Mouse (Mus musculus) heart, embryonic 11.5 days (tissue): ENCODE data around the gene Irak4. TPM values are rescaled to one million over a fixed set of nuclear protein-coding genes. Genes with fewer than 3 reads are reported as not detected.

Experiments used
- ATAC-seq: fragments of 200-750 bp; cut with Nextera tagmentation; replicated peaks from 2 replicates; pipeline ENCODE4 v1.8.0; 2017; ENCODE audit warnings: moderate library complexity; ENCODE audit not compliant: insufficient number of reproducible peaks, low FRiP score, low TSS enrichment
- H3K27ac ChIP-seq: fragments of 300-500 bp; sonication (generic); 2 replicates; pipeline ENCODE4 v1.5.1; 2014; ENCODE audit warnings: mild to moderate bottlenecking, low read depth, low read length
- H3K27me3 ChIP-seq: fragments of 300-500 bp; sonication (generic); 2 replicates; pipeline ENCODE4 v1.6.1; 2014; ENCODE audit warnings: mild to moderate bottlenecking, low read length, mixed read lengths; ENCODE audit not compliant: control insufficient read depth, insufficient read depth
- H3K36me3 ChIP-seq: fragments of 300-500 bp; sonication (generic); 2 replicates; pipeline ENCODE4 v1.6.1; 2014; ENCODE audit warnings: mild to moderate bottlenecking, low read length, moderate library complexity, mixed read lengths; ENCODE audit not compliant: control insufficient read depth, insufficient read depth
- H3K4me1 ChIP-seq: fragments of 300-500 bp; sonication (generic); 2 replicates; pipeline ENCODE4 v1.6.1; 2014; ENCODE audit warnings: low read length; ENCODE audit not compliant: control insufficient read depth, insufficient read depth
- H3K4me2 ChIP-seq: fragments of 300-500 bp; sonication (generic); 2 replicates; pipeline ENCODE4 v1.6.1; 2014; ENCODE audit warnings: mild to moderate bottlenecking, moderate library complexity
- H3K4me3 ChIP-seq: fragments of 300-500 bp; sonication (generic); 2 replicates; pipeline ENCODE4 v1.5.1; 2014; ENCODE audit warnings: low read depth, low read length
- H3K9ac ChIP-seq: fragments of 300-500 bp; sonication (generic); 2 replicates; pipeline ENCODE4 v1.6.1; 2014; ENCODE audit warnings: mild to moderate bottlenecking, low read depth, low read length, moderate library complexity
- H3K9me3 ChIP-seq: fragments of 300-500 bp; sonication (generic); replicated peaks from 2 replicates; pipeline ENCODE4 v1.6.1; 2016; ENCODE audit warnings: low read length; ENCODE audit not compliant: control insufficient read depth
- WGBS: fragments of 180-500 bp; shearing (Covaris S2); extraction: QIAGEN DNeasy Blood & Tissue Kit; methylation state at CpG from one replicate; pipeline ENCODE4 v1.1.7; 2014; ENCODE audit not compliant: insufficient replicate concordance; 5-methylcytosine and 5-hydroxymethylcytosine counted together
- polyA plus RNA-seq: library from polyadenylated mRNA; unstranded; fragments of >200 nt; fragmentation: Nextera tagmentation; extraction: Ambion mirVana; gene quantifications from 2 replicates; pipeline ENCODE4 v1.2.1, GENCODE M21; 2014

Gene Irak4
- polyA plus RNA-seq, 1 experiment from 2014 or later: 4.1 TPM

- H3K36me3 ChIP-seq: no peaks in the 10 kb centered on the region
- no peak overlapping the region for H3K4me3 ChIP-seq
- H3K27me3 ChIP-seq: no peaks in the 10 kb centered on the region
- H3K9me3 ChIP-seq: no peaks in the 10 kb centered on the region
- H3K4me2 ChIP-seq: no peak overlapping the region
- H3K27ac ChIP-seq: no peak overlapping the region
- no peaks in the 10 kb centered on the region for H3K4me1 ChIP-seq
- ATAC-seq: no peak
- WGBS: 83% methylated on average over 4 of the region's 4 CpGs
- no peak overlapping the region for H3K9ac ChIP-seq
These were observed 28.1 kb downstream of the Irak4 start for GRCm38 (mm10) chr15:94571501-94571900.

- ATAC-seq: no peak
- no peak overlapping the region for H3K4me3 ChIP-seq
- 62% methylated on average over 8 of the region's 8 CpGs for WGBS
These were observed 29.3 kb downstream of the Irak4 start for GRCm38 (mm10) chr15:94572746-94573145.

GRCm38 (mm10) chr15:94574566-94575268 lies 31.3 kb downstream of the Irak4 start:
- H3K9me3 ChIP-seq: no peaks in the 10 kb centered on the region
- no peaks in the 10 kb centered on the region for H3K27me3 ChIP-seq
- no peak overlapping the region for H3K4me3 ChIP-seq
- H3K36me3 ChIP-seq: peaks cover 3% of the 10 kb centered on the region
- H3K27ac ChIP-seq: no peak overlapping the region
- WGBS: 62% methylated on average over 4 of the region's 4 CpGs
- H3K4me1 ChIP-seq: no peaks in the 10 kb centered on the region
- H3K9ac ChIP-seq: no peak overlapping the region
- ATAC-seq: no peak
- no peak overlapping the region for H3K4me2 ChIP-seq

More at GRCm38 (mm10) chr15:94572746-94573145, 29.3 kb downstream of the Irak4 start:
- Histone ChIP-seq H3K4me1 (no peaks in the 10 kb centered on the region), H3K36me3 (no peaks in the 10 kb centered on the region), H3K27me3 (no peaks in the 10 kb centered on the region), H3K4me2 (no peak overlapping the region), H3K9me3 (no peaks in the 10 kb centered on the region), H3K27ac (no peak overlapping the region), H3K9ac (no peak overlapping the region)

- Histone ChIP-seq H3K9ac (no peak overlapping the region), H3K27me3 (no peaks in the 10 kb centered on the region), H3K9me3 (no peaks in the 10 kb centered on the region), H3K4me1 (no peaks in the 10 kb centered on the region), H3K4me2 (no peak overlapping the region), H3K27ac (no peak overlapping the region), H3K36me3 (peaks cover 29% of the 10 kb centered on the region), H3K4me3 (no peak overlapping the region)
- 84% methylated on average over 7 of the region's 7 CpGs for WGBS
- ATAC-seq: no peak
These were observed 38.7 kb downstream of the Irak4 start for GRCm38 (mm10) chr15:94582000-94582593.

- H3K27ac ChIP-seq: no peak overlapping the region
- no peak overlapping the region for H3K4me2 ChIP-seq
- no peaks in the 10 kb centered on the region for H3K27me3 ChIP-seq
- no peaks in the 10 kb centered on the region for H3K4me1 ChIP-seq
- ATAC-seq: no peak
- H3K9ac ChIP-seq: no peak overlapping the region
- no peaks in the 10 kb centered on the region for H3K9me3 ChIP-seq
- WGBS: 85% methylated on average over 10 of the region's 10 CpGs
- no peak overlapping the region for H3K4me3 ChIP-seq
- H3K36me3 ChIP-seq: peaks cover 29% of the 10 kb centered on the region
These were observed 39.7 kb downstream of the Irak4 start for GRCm38 (mm10) chr15:94583153-94583552.

- no peak overlapping the region for H3K4me2 ChIP-seq
- no peaks in the 10 kb centered on the region for H3K27me3 ChIP-seq
- ATAC-seq: no peak
- peaks cover 27% of the 10 kb centered on the region for H3K36me3 ChIP-seq
- H3K27ac ChIP-seq: no peak overlapping the region
- no peak overlapping the region for H3K4me3 ChIP-seq
- H3K4me1 ChIP-seq: no peaks in the 10 kb centered on the region
- H3K9me3 ChIP-seq: no peaks in the 10 kb centered on the region
- WGBS: 83% methylated on average over 4 of the region's 4 CpGs
- H3K9ac ChIP-seq: no peak overlapping the region
These were observed 41.3 kb downstream of the Irak4 start for GRCm38 (mm10) chr15:94584738-94585137.

- no peaks in the 10 kb centered on the region for H3K4me1 ChIP-seq
- peak overlapping the region; percentile 7; the same call in 1 of the 2 replicates for H3K4me2 ChIP-seq
- peaks cover 7% of the 10 kb centered on the region for H3K36me3 ChIP-seq
- H3K27me3 ChIP-seq: no peaks in the 10 kb centered on the region
- H3K9me3 ChIP-seq: no peaks in the 10 kb centered on the region
- no peak overlapping the region for H3K27ac ChIP-seq
- no peak overlapping the region for H3K9ac ChIP-seq
- ATAC-seq: no peak
- 88% methylated on average over 9 of the region's 9 CpGs for WGBS
- H3K4me3 ChIP-seq: no peak overlapping the region
These were observed 44.6 kb downstream of the Irak4 start for GRCm38 (mm10) chr15:94587826-94588715.

GRCm38 (mm10) chr15:94589219-94590075 lies 46.0 kb downstream of the Irak4 start, which contains the start of gene Twf1:
Gene Twf1, minus strand, starts transcription at chr15:94589889.
- ATAC-seq: peak; percentile 99
- no peaks in the 10 kb centered on the region for H3K27me3 ChIP-seq
- WGBS: under 1% methylated on average over 68 of the region's 70 CpGs
- H3K4me3 ChIP-seq: peak within 1 kb of the TSS; percentile 85
- H3K9me3 ChIP-seq: no peaks in the 10 kb centered on the region
- H3K9ac ChIP-seq: peak within 1 kb of the TSS; percentile 90
- H3K27ac ChIP-seq: peak within 1 kb of the TSS; percentile 79
- H3K4me2 ChIP-seq: peak within 1 kb of the TSS; percentile 63
- no peaks in the 10 kb centered on the region for H3K4me1 ChIP-seq
- H3K36me3 ChIP-seq: no peaks in the 10 kb centered on the region; the same call in 1 of the 2 replicates
